Mouse (Mus musculus) intestine, embryonic 16.5 days (tissue): ENCODE results near the gene Cacna1g. TPM values are rescaled to one million over a fixed set of nuclear protein-coding genes. Genes with fewer than 3 reads are reported as not detected.

Source experiments
- ATAC-seq: fragments of 200-750 bp; cut with Nextera tagmentation; 2 replicates; pipeline ENCODE4 v1.8.0; 2017; ENCODE audit warnings: moderate TSS enrichment, moderate library complexity
- H3K27ac ChIP-seq: fragments of 300-500 bp; sonication (generic); 2 replicates; pipeline ENCODE4 v1.5.1; 2014; ENCODE audit warnings: mild to moderate bottlenecking, low read length
- H3K27me3 ChIP-seq: fragments of 300-500 bp; sonication (generic); replicated peaks from 2 replicates; pipeline ENCODE4 v1.6.1; 2014; ENCODE audit warnings: low read length, control low read depth, mixed read lengths; ENCODE audit not compliant: control insufficient read depth, insufficient read depth
- H3K36me3 ChIP-seq: fragments of 300-500 bp; sonication (generic); 2 replicates; pipeline ENCODE4 v1.6.1; 2014; ENCODE audit warnings: low read length, control low read depth; ENCODE audit not compliant: control insufficient read depth, insufficient read depth
- H3K4me1 ChIP-seq: fragments of 300-500 bp; sonication (generic); 2 replicates; pipeline ENCODE4 v1.6.1; 2014; ENCODE audit warnings: low read length, control low read depth, mixed read lengths; ENCODE audit not compliant: control insufficient read depth, insufficient read depth
- H3K4me2 ChIP-seq: fragments of 300-500 bp; sonication (generic); 2 replicates; pipeline ENCODE4 v1.6.1; 2014; ENCODE audit warnings: low read depth, low read length, control low read depth
- H3K4me3 ChIP-seq: fragments of 300-500 bp; sonication (generic); 2 replicates; pipeline ENCODE4 v1.5.1; 2014; ENCODE audit warnings: mild to moderate bottlenecking, low read length
- H3K9ac ChIP-seq: fragments of 300-500 bp; sonication (generic); 2 replicates; pipeline ENCODE4 v1.6.1; 2014; ENCODE audit warnings: low read depth, low read length
- H3K9me3 ChIP-seq: fragments of 300-500 bp; sonication (generic); 2 replicates; pipeline ENCODE4 v1.6.1; 2016; ENCODE audit warnings: low read length, control low read depth; ENCODE audit not compliant: control insufficient read depth
- WGBS: fragments of 180-500 bp; shearing (Covaris S2); extraction: QIAGEN DNeasy Blood & Tissue Kit; methylation state at CpG from one replicate; pipeline ENCODE4 v1.1.7; 2014; 5-methylcytosine and 5-hydroxymethylcytosine counted together
- polyA plus RNA-seq: library from polyadenylated mRNA; unstranded; fragments of >200 nt; fragmentation: Nextera tagmentation; extraction: Ambion mirVana; gene quantifications from 2 replicates; pipeline ENCODE4 v1.2.1, GENCODE M21; 2015

The Cacna1g gene
- polyA plus RNA-seq, 1 experiment from 2014 or later: 4.9 TPM

DNA sequence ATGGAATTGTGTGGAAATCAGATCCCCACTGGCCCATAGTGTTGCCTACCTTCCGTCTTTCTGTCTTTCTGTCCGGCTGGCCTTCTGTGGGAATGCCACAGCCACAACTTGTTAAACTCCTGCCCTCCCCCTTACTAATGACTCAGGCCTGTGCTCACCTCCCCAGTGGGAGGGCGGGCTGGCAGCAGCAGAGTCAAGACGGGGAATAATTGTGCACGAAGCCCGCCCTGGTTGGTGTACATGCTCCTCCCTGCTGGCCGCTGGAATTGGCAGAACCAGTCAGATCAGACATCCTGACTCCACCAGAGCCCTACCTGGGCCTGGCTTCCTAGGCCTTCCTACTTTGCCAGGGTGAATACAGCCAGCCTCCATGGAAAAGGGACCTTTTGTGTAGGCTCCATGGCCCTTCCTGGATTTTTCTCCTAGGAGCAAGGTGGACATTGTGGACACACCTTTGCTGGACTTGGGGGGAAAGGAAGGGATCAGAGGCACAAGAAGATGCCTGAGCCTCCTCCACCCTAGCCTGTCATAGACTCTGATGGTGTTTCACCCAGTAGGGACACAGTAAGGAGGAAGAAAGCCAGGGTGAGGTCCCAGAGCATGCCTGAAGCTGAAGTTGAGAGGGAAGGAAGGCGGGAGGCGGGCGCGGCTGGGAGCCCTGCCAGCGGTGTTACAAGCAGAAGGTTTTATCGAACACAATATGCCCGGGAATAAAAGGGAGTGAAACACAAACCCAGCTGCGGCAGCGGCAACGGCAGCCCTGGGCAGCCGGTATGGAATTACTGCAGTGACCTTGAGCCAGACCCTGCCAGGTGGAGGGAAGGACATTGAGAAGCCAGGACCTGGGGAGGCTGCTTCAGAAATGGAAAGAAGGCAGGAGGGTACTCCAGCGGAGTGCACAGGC, 24.3 kb upstream of the Cacna1g start:
- Histone ChIP-seq H3K36me3 (no peaks in the 10 kb centered on the region), H3K27ac (0 out of 2 replicates have a peak overlapping the region, but pooled peaks have one; percentile 52), H3K9me3 (no peaks in the 10 kb centered on the region), H3K27me3 (no peaks in the 10 kb centered on the region), H3K9ac (peak overlapping the region; percentile 35; the same call in 1 of the 2 replicates), H3K4me2 (peak overlapping the region; percentile 87), H3K4me1 (peaks cover 25% of the 10 kb centered on the region), H3K4me3 (peak overlapping the region; percentile 27)
- peak; percentile 66 for ATAC-seq
- WGBS: 26% methylated on average over 19 of the region's 19 CpGs

DNA sequence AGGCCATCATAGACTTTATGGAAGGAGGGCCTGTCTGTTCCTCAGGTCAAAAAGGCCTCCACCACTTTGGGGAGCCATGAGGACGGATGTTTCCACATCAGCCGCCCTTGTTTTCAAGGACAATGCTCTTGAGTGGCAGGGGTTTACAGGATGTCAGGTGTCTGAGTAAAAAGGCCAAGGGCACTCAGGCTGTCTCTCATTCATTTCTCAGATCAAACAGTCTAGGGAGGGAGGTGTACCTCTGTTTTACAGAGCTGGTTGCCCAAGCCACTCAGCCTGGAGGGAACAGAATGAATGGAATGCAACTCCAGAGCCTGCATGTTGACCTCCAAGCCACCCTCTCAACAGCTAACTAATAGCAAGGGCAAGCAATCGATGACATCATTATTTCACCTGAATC, 21.4 kb upstream of the Cacna1g start:
- no peak overlapping the region for H3K9ac ChIP-seq
- no peaks in the 10 kb centered on the region for H3K9me3 ChIP-seq
- WGBS: 73% methylated on average over 3 of the region's 3 CpGs
- no peak for ATAC-seq
- no peaks in the 10 kb centered on the region for H3K36me3 ChIP-seq
- no peak overlapping the region for H3K27ac ChIP-seq
- H3K27me3 ChIP-seq: no peaks in the 10 kb centered on the region
- no peak overlapping the region for H3K4me3 ChIP-seq
- no peak overlapping the region for H3K4me2 ChIP-seq
- peaks cover 33% of the 10 kb centered on the region for H3K4me1 ChIP-seq

DNA sequence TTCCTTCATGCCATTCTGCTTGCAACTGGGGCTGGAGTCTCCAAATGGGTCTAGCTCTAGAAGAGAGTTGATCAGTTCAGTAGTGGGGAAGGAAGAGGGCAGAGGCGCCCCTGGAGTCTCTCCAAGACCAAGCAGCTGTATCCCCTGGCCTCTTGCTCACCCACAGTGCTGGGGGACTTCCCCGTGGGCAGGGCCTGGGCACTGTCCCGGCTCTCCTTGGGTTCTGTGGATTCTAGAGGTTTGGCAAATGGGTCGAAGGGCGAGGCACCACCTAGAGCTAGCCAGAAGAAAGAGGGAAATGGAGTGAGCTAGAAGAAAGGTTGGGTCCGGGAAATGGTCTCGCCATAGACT, 17.7 kb upstream of the Cacna1g start:
- peak overlapping the region; percentile 74 for H3K9ac ChIP-seq
- peak overlapping the region; percentile 90; the same call in 1 of the 2 replicates for H3K4me2 ChIP-seq
- H3K9me3 ChIP-seq: no peaks in the 10 kb centered on the region
- 71% methylated on average over 7 of the region's 7 CpGs for WGBS
- H3K4me3 ChIP-seq: peak overlapping the region; percentile 56
- peak; percentile 21; the same call in 1 of the 2 replicates for ATAC-seq
- peaks cover 1% of the 10 kb centered on the region; the same call in 1 of the 2 replicates for H3K27me3 ChIP-seq
- peaks cover 10% of the 10 kb centered on the region for H3K4me1 ChIP-seq
- no peak overlapping the region for H3K27ac ChIP-seq
- no peaks in the 10 kb centered on the region for H3K36me3 ChIP-seq

DNA sequence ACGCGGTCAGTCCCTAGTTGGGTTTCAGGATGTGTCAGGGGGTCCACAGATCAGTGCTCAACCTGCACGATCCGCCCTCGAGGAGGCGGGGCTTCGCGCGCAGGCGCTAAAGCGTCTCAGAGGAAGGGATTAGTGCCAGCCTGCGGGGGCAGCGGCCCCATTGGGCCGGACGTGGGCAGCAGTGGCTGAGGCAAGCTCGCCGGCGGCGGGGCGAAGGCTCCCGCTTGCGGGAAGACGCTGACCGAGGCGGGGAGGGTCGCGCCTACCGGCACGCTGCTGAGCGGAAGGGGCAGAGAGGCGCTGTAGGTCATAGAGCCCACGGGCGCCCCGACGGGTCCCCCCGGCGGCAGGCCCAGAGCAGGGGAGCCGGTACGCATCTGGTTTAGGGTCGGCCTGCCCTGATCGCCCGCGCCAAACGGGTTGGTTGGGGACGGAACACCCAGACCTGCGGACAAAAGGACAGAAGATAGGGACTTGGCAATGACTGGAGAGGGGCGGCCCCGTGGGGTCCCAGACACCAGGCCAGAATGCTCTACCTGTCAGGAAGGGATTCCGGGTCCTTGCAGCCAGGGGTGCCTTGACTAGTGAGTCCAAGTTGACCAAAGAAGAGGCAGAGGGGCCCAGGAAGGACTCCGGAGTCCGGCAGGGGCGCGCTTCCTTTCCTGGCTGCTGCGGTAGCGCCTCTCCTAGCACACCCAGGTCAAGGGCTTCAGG, 17.2 kb upstream of the Cacna1g start:
- peak; percentile 51 for ATAC-seq
- Histone ChIP-seq H3K9ac (peak overlapping the region; percentile 74), H3K27ac (no peak overlapping the region)

DNA sequence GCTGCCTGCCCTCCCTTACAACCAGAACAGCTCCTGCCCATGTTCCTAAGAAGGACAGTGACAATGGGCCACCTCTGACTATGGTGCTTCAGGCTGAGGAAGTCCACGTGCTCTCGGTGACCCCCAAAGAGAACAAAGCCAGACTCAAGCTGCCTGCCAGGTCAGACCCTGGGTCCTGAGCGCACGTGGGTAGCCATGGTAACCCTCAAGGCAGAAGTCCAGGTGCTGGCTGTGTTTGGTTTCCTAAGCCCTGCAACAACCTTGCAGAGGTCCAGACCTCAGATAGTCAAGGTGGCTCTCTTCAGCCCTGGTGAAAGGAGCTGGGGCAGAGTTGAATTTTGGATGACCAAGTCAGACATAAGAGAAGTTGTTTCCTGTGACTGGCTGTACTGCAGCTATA, 15.7 kb upstream of the Cacna1g start:
- no peak overlapping the region for H3K27ac ChIP-seq
- no peak overlapping the region for H3K9ac ChIP-seq
- H3K4me2 ChIP-seq: no peak overlapping the region
- no peaks in the 10 kb centered on the region for H3K9me3 ChIP-seq
- ATAC-seq: no peak
- H3K4me1 ChIP-seq: peaks cover 10% of the 10 kb centered on the region
- peaks cover 7% of the 10 kb centered on the region; the same call in 1 of the 2 replicates for H3K27me3 ChIP-seq
- no peaks in the 10 kb centered on the region for H3K36me3 ChIP-seq
- WGBS: 40% methylated on average over 4 of the region's 4 CpGs
- H3K4me3 ChIP-seq: no peak overlapping the region

More for the DNA sequence above, 17.2 kb upstream of the Cacna1g start:
- Histone ChIP-seq H3K27me3 (peaks cover 4% of the 10 kb centered on the region; the same call in 1 of the 2 replicates), H3K4me1 (peaks cover 10% of the 10 kb centered on the region), H3K4me3 (peak overlapping the region; percentile 56), H3K36me3 (no peaks in the 10 kb centered on the region), H3K9me3 (no peaks in the 10 kb centered on the region), H3K4me2 (peak overlapping the region; percentile 90)
- WGBS: 12% methylated on average over 55 of the region's 55 CpGs

DNA sequence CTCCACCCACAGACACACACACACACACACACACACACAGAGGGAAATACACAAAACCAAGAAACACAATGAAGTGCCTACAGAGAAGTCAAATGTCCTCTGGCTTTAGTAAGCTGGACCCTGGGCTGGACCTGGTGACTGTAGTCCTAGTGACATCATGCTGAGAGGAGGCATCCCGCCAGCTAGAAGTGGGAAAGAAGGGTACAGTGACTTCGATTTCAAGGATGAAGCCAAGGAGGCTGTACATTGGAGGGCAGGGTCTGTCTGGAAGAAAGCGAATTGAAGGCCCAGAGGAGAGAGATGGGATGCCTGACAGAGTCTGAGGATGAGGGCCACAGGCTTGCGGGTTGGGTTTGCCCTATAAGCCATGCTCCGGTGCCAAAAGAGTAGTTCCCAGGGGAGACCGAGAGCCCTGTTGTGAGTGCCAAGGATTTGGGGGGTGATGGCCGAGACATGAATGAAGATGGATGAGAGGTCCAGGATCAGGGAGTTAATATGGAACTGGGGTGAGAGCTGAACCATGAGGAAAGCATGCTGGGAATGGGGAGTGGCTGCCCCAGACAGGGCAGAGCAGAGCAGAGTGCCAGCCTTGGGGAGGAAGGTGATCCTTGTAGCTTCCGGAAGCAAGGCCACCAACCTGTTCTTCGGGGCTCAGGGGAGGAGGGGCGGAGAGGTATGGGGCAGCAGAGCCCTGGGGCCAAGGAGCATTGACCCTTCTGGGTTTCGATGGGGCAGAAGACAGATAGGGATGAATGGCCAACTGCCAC, 15.0 kb upstream of the Cacna1g start:
- Histone ChIP-seq H3K27ac (no peak overlapping the region), H3K27me3 (peaks cover 7% of the 10 kb centered on the region; the same call in 1 of the 2 replicates), H3K4me1 (peaks cover 10% of the 10 kb centered on the region), H3K4me2 (no peak overlapping the region), H3K36me3 (no peaks in the 10 kb centered on the region), H3K9me3 (no peaks in the 10 kb centered on the region), H3K9ac (no peak overlapping the region), H3K4me3 (no peak overlapping the region)
- WGBS: 88% methylated on average over 11 of the region's 11 CpGs
- no peak for ATAC-seq

DNA sequence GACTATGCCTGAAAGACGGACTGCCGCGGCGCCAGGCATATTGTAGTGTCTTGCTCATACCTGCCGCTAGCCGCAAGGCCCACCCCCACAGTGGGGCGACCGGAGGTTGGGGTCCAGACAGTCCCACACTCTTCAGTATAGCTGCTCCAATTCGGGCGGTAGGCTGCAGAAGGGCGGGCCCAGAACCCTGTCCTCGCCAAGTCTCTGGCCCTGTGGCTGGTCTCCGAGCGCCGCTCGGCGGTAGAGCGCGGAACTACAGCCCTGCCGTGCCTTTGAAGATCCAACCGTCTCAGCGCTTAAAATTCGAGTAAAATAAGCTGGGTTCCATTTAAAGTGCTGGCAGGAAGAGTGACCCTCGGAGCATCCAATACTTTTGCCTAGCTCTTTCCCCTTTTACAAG, 12.0 kb upstream of the Cacna1g start, which contains the start of gene Spata20:
Spata20 (minus strand) TSS at position 179 of the 400 bp plus-strand sequence.
- peak; percentile 66; the same call in 1 of the 2 replicates for ATAC-seq
- H3K27me3 ChIP-seq: peaks cover 7% of the 10 kb centered on the region; the same call in 1 of the 2 replicates
- H3K4me1 ChIP-seq: 0 out of 2 replicates have a peak, but pooled peaks cover 4% of the 10 kb centered on the region
- WGBS: 4% methylated on average over 24 of the region's 24 CpGs
- no peak within 1 kb of the TSS for H3K9ac ChIP-seq
- no peaks in the 10 kb centered on the region for H3K36me3 ChIP-seq
- peak within 1 kb of the TSS; percentile 27; the same call in 1 of the 2 replicates for H3K4me3 ChIP-seq
- H3K27ac ChIP-seq: no peak within 1 kb of the TSS
- peak within 1 kb of the TSS; percentile 47 for H3K4me2 ChIP-seq
- no peaks in the 10 kb centered on the region for H3K9me3 ChIP-seq

DNA sequence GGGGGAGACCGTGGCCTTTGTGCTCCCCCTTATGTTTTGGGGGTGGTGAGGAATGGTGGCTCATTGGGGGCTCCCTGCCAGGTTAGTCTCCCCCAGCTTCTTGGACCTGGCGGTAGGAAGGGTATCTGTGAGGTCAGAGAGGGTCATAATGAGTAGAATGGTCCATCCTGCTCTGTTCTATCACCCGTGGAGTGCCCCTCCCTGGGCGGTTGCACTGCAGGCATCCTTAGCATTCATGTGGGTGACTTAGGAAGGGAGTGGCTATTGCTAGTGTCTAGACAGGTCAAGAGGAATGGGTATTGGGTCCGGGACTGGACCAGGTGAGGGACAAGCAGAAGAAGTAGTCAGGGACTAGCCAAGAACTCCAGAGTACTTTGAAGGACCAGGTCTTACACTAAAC, 11.2 kb upstream of the Cacna1g start:
- WGBS: 72% methylated on average over 5 of the region's 5 CpGs

More for the DNA sequence above, 11.2 kb upstream of the Cacna1g start:
- Histone ChIP-seq H3K4me3 (no peak overlapping the region), H3K36me3 (no peaks in the 10 kb centered on the region), H3K4me1 (no peaks in the 10 kb centered on the region), H3K27ac (no peak overlapping the region), H3K9me3 (no peaks in the 10 kb centered on the region), H3K9ac (no peak overlapping the region), H3K4me2 (no peak overlapping the region), H3K27me3 (peaks cover 7% of the 10 kb centered on the region; the same call in 1 of the 2 replicates)
- ATAC-seq: 0 out of 2 replicates have a peak, but pooled peaks have one; percentile 15
